Mouse (Mus musculus) lung, postnatal 0 days (tissue): ENCODE data around the gene Wwp2. TPM values are rescaled to one million over a fixed set of nuclear protein-coding genes. Genes with fewer than 3 reads are reported as not detected.

Experiments used
- ATAC-seq: fragments of 200-750 bp; cut with Nextera tagmentation; 2 replicates; pipeline ENCODE4 v1.8.0; 2017; ENCODE audit warnings: moderate library complexity
- DNase-seq: peaks from one replicate; pipeline ENCODE4 v3.0.0-alpha.2; 2016; ENCODE audit warnings: low spot score
- H3K27ac ChIP-seq: fragments of 300-500 bp; sonication (generic); 2 replicates; pipeline ENCODE4 v1.5.1; 2014; ENCODE audit warnings: antibody characterized with exemption, mild to moderate bottlenecking, low read length, mixed read lengths
- H3K27me3 ChIP-seq: fragments of 300-500 bp; sonication (generic); replicated peaks from 2 replicates; pipeline ENCODE4 v1.6.1; 2014; ENCODE audit warnings: low read length, mixed read lengths; ENCODE audit not compliant: insufficient read depth
- H3K36me3 ChIP-seq: fragments of 300-500 bp; sonication (generic); 2 replicates; pipeline ENCODE4 v1.6.1; 2014; ENCODE audit warnings: low read length, mixed read lengths; ENCODE audit not compliant: insufficient read depth
- H3K4me1 ChIP-seq: fragments of 300-500 bp; sonication (generic); 2 replicates; pipeline ENCODE4 v1.6.1; 2014; ENCODE audit warnings: antibody characterized with exemption, low read depth, low read length, mixed read lengths; ENCODE audit not compliant: insufficient read depth
- H3K4me2 ChIP-seq: fragments of 300-500 bp; sonication (generic); replicated peaks from 2 replicates; pipeline ENCODE4 v1.6.1; 2014; ENCODE audit warnings: low read depth, mild to moderate bottlenecking, low read length, moderate library complexity, mixed read lengths
- H3K4me3 ChIP-seq: fragments of 300-500 bp; sonication (generic); 2 replicates; pipeline ENCODE4 v1.5.1; 2014; ENCODE audit warnings: low read depth, low read length
- H3K9ac ChIP-seq: fragments of 300-500 bp; sonication (generic); replicated peaks from 2 replicates; pipeline ENCODE4 v1.6.1; 2014; ENCODE audit warnings: low read depth, mild to moderate bottlenecking
- H3K9me3 ChIP-seq: fragments of 300-500 bp; sonication (generic); 2 replicates; pipeline ENCODE4 v1.6.1; 2016; ENCODE audit warnings: low read length, mixed read lengths
- CTCF ChIP-seq: IDR thresholded peaks from 2 replicates; pipeline ENCODE4 v1.5.1; 2016; ENCODE audit warnings: antibody characterized with exemption, mild to moderate bottlenecking
- EP300 ChIP-seq: IDR thresholded peaks from 2 replicates; pipeline ENCODE4 v1.6.1; 2016; ENCODE audit warnings: antibody characterized with exemption, mild to moderate bottlenecking, control low read depth
- WGBS: fragments of 180-500 bp; shearing (Covaris S2); extraction: QIAGEN DNeasy Blood & Tissue Kit; methylation state at CpG from one replicate; pipeline ENCODE4 v1.1.7; 2014; 5-methylcytosine and 5-hydroxymethylcytosine counted together
- polyA plus RNA-seq: library from polyadenylated mRNA; unstranded; fragments of >200 nt; fragmentation: Nextera tagmentation; extraction: Ambion mirVana; gene quantifications from 2 replicates; pipeline ENCODE4 v1.2.1, GENCODE M21; 2015

Wwp2 gene
- polyA plus RNA-seq, 1 experiment from 2014 or later: 27.3 TPM

- peak; percentile 38 for DNase-seq
- Histone ChIP-seq H3K27me3 (no peaks in the 10 kb centered on the region), H3K9me3 (no peaks in the 10 kb centered on the region), H3K9ac (no peak overlapping the region), H3K4me2 (no peak overlapping the region), H3K27ac (no peak overlapping the region), H3K36me3 (peaks cover 6% of the 10 kb centered on the region; the same call in 1 of the 2 replicates), H3K4me3 (no peak overlapping the region), H3K4me1 (no peaks in the 10 kb centered on the region)
- TF ChIP-seq CTCF: no peak
- TF ChIP-seq EP300: no peak
- no peak for ATAC-seq
- 83% methylated on average over 3 of the region's 3 CpGs for WGBS
These were observed 138.6 kb downstream of the Wwp2 start for GRCm38 (mm10) chr8:107574771-107575170.

GRCm38 (mm10) chr8:107576702-107577101, 140.5 kb downstream of the Wwp2 start:
- TF ChIP-seq CTCF (peak; percentile 89), EP300 (peak; percentile 35; the same call in 1 of the 2 replicates)
- Histone ChIP-seq H3K4me1 (no peaks in the 10 kb centered on the region), H3K9ac (no peak overlapping the region), H3K4me2 (peak overlapping the region; percentile 40; the same call in 1 of the 2 replicates), H3K4me3 (no peak overlapping the region), H3K36me3 (peaks cover 25% of the 10 kb centered on the region; the same call in 1 of the 2 replicates), H3K27ac (no peak overlapping the region), H3K27me3 (no peaks in the 10 kb centered on the region), H3K9me3 (no peaks in the 10 kb centered on the region)
- ATAC-seq (peak; percentile 71), DNase-seq (peak; percentile 96)
- 7% methylated on average over 10 of the region's 10 CpGs for WGBS

- Histone ChIP-seq H3K4me2 (no peak overlapping the region), H3K4me1 (no peaks in the 10 kb centered on the region), H3K9me3 (no peaks in the 10 kb centered on the region), H3K27me3 (no peaks in the 10 kb centered on the region), H3K4me3 (no peak overlapping the region), H3K27ac (no peak overlapping the region), H3K9ac (no peak overlapping the region), H3K36me3 (peaks cover 34% of the 10 kb centered on the region; the same call in 1 of the 2 replicates)
- ATAC-seq (no peak), DNase-seq (no peak)
- WGBS: 71% methylated on average over 4 of the region's 4 CpGs
- TF ChIP-seq EP300: no peak
- no peak for TF ChIP-seq CTCF
These were observed 141.5 kb downstream of the Wwp2 start for GRCm38 (mm10) chr8:107577640-107578039.

GRCm38 (mm10) chr8:107578132-107578531, 142.0 kb downstream of the Wwp2 start:
- Histone ChIP-seq H3K9ac (no peak overlapping the region), H3K9me3 (no peaks in the 10 kb centered on the region), H3K4me3 (no peak overlapping the region), H3K36me3 (peaks cover 39% of the 10 kb centered on the region; the same call in 1 of the 2 replicates), H3K27ac (no peak overlapping the region), H3K4me1 (no peaks in the 10 kb centered on the region), H3K27me3 (no peaks in the 10 kb centered on the region), H3K4me2 (no peak overlapping the region)
- WGBS: 78% methylated on average over 8 of the region's 8 CpGs
- no peak for TF ChIP-seq EP300
- DNase-seq (no peak), ATAC-seq (no peak)

- H3K27ac ChIP-seq: no peak overlapping the region
- no peak overlapping the region for H3K9ac ChIP-seq
- H3K27me3 ChIP-seq: no peaks in the 10 kb centered on the region
- WGBS: 79% methylated on average over 8 of the region's 8 CpGs
- H3K4me1 ChIP-seq: no peaks in the 10 kb centered on the region
- no peak for TF ChIP-seq CTCF
- TF ChIP-seq EP300: no peak
- no peaks in the 10 kb centered on the region for H3K9me3 ChIP-seq
- no peak overlapping the region for H3K4me2 ChIP-seq
- DNase-seq (no peak), ATAC-seq (no peak)
- H3K36me3 ChIP-seq: peaks cover 43% of the 10 kb centered on the region; the same call in 1 of the 2 replicates
- no peak overlapping the region for H3K4me3 ChIP-seq
These were observed 142.4 kb downstream of the Wwp2 start for GRCm38 (mm10) chr8:107578541-107578940.

- no peak for TF ChIP-seq CTCF
- no peak for TF ChIP-seq EP300
- ATAC-seq: no peak
- Histone ChIP-seq H3K36me3 (peaks cover 46% of the 10 kb centered on the region; the same call in 1 of the 2 replicates), H3K4me2 (no peak overlapping the region), H3K9ac (no peak overlapping the region), H3K27me3 (no peaks in the 10 kb centered on the region), H3K4me3 (no peak overlapping the region), H3K27ac (no peak overlapping the region), H3K9me3 (no peaks in the 10 kb centered on the region), H3K4me1 (no peaks in the 10 kb centered on the region)
- no peak for DNase-seq
- WGBS: 93% methylated on average over 13 of the region's 13 CpGs
These were observed 144.7 kb downstream of the Wwp2 start for GRCm38 (mm10) chr8:107580879-107581278.

GRCm38 (mm10) chr8:107581536-107581935, 145.4 kb downstream of the Wwp2 start:
- no peaks in the 10 kb centered on the region for H3K27me3 ChIP-seq
- H3K27ac ChIP-seq: no peak overlapping the region
- 94% methylated on average over 4 of the region's 4 CpGs for WGBS
- no peaks in the 10 kb centered on the region for H3K9me3 ChIP-seq
- H3K4me3 ChIP-seq: no peak overlapping the region
- ATAC-seq (no peak), DNase-seq (no peak)
- H3K4me1 ChIP-seq: no peaks in the 10 kb centered on the region
- H3K36me3 ChIP-seq: peaks cover 46% of the 10 kb centered on the region; the same call in 1 of the 2 replicates
- H3K9ac ChIP-seq: no peak overlapping the region
- no peak overlapping the region for H3K4me2 ChIP-seq
- TF ChIP-seq EP300: no peak
- no peak for TF ChIP-seq CTCF
